Mouse (Mus musculus): ENCODE results near the gene St6galnac1. TPM values are rescaled to one million over a fixed set of nuclear protein-coding genes. Genes with fewer than 3 reads are reported as not detected.
"Not testable (repeated sequence)": the region's sequence is repeated elsewhere in the genome, so short reads cannot be mapped to it uniquely, and the experiment has no call there.

Gene St6galnac1
- polyA plus RNA-seq, 1 experiment from 2014 or later = not detected

DNA sequence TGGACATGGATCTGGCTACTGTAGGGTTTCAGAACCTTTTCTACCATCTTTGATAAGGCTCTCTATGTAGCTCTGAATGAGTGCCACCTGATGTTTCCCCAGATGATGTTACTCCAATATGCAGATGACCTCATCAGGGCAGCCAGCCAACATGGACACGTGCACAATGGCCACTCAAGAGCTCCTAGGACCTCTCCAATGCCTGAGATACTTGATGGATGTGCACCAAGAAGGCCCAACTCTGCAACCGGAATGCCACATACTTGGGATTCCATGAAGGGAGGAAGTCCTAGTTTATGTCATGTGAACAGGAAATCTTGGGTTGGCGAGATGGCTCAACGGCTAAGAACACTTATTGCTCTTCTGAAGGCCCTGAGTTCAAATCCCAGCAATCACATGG, 20.1 kb downstream of the St6galnac1 start:
- Histone ChIP-seq H3K4me1 (replicated peaks; ENCODE audit: insufficient read depth, low read length) (no peaks in the 10 kb centered on the region), H3K9me3 (replicated peaks; ENCODE audit: low read length) (no peaks in the 10 kb centered on the region), H3K36me3 (ENCODE audit: insufficient read depth, low read length) (no peaks in the 10 kb centered on the region), H3K27me3 (ENCODE audit: insufficient read depth, low read length) (no peaks in the 10 kb centered on the region), H3K4me2 (ENCODE audit: low read length) (no peak overlapping the region), H3K27ac (no peak overlapping the region), H3K4me3 (replicated peaks; ENCODE audit: low read depth, low read length) (no peak overlapping the region), H3K9ac (ENCODE audit: low read depth, low read length) (no peak overlapping the region)
- TF ChIP-seq CTCF (IDR thresholded peaks at IDR 0.05; ENCODE audit: low read depth) = no peak
- ATAC-seq (replicated peaks; ENCODE audit: low FRiP score, low read depth) = no peak
- WGBS = 80% methylated on average over 4 of the region's 4 CpGs
- no peak for DNase-seq (ENCODE audit: low spot score)

DNA sequence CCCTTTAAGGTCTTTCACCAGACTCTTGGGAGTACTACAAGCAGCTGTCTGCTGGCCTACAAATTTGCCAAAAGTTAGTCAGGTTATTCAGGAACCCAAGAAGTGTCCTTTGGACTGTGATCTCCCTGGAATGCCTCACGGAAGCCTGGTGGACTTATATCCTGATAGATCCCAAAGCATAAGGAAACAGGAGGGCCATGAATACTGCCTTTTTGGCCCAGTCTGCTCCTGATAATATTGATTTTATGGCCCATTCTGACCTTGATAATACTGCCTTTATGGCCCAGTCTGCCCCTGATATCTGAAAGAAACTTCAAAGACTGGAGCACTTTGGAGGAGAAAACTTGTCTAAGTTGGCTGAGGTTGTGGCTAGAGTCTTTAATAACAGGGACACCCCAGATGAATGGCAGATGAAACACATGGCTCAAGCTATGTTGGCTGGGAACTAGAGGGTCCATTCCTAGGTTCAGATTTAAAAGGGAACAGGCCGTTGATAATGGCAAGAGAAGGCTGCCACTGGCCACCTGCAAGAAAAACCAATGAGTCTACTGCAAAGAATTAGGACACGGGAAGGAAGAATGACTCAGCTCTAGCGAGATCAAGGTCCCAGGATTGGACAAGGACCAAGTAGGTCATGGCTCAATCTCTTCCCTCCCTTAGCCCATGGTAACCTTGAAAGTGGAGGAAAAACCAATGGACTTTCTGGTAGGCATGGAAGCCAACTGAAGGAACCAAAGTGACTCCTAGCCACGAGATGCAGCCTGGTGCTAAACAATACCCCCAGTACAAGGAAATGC, 21.4 kb downstream of the St6galnac1 start:
- Histone ChIP-seq H3K4me2 (ENCODE audit: low read length) (no peak overlapping the region), H3K27me3 (ENCODE audit: insufficient read depth, low read length) (no peaks in the 10 kb centered on the region), H3K36me3 (ENCODE audit: insufficient read depth, low read length) (no peaks in the 10 kb centered on the region), H3K9me3 (replicated peaks; ENCODE audit: low read length) (no peaks in the 10 kb centered on the region), H3K4me1 (replicated peaks; ENCODE audit: insufficient read depth, low read length) (no peaks in the 10 kb centered on the region), H3K9ac (ENCODE audit: low read depth, low read length) (no peak overlapping the region), H3K27ac (no peak overlapping the region), H3K4me3 (replicated peaks; ENCODE audit: low read depth, low read length) (no peak overlapping the region)
- no peak for ATAC-seq (replicated peaks; ENCODE audit: low FRiP score, low read depth)
- no peak for DNase-seq (ENCODE audit: low spot score)
- TF ChIP-seq CTCF (IDR thresholded peaks at IDR 0.05; ENCODE audit: low read depth) = no peak
- 90% methylated on average over 5 of the region's 5 CpGs for WGBS

DNA sequence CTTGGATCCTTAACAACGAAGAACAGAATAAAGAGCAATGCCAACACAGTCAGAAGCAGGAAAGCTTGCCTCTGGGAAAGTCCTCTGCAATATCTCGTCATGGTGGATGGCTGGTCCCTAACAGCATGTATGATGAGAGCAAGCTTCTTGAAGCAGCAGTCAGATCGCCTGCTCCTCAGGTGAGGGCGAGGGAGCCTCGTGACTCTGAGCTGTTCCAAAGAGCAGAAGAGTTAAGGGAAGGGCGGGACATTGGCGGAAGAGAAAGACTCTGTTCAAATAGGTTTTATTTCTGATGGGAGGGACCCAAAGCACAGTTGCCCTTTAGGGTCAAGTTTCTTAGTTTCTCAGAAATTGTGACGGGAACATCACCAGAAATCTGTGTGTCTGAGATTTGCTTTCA, 25.6 kb downstream of the St6galnac1 start:
- 73% methylated on average over 8 of the region's 8 CpGs for WGBS
- Histone ChIP-seq H3K36me3 (ENCODE audit: insufficient read depth, low read length) (no peaks in the 10 kb centered on the region), H3K4me1 (replicated peaks; ENCODE audit: insufficient read depth, low read length) (no peaks in the 10 kb centered on the region), H3K27me3 (ENCODE audit: insufficient read depth, low read length) (no peaks in the 10 kb centered on the region), H3K4me3 (replicated peaks; ENCODE audit: low read depth, low read length) (no peak overlapping the region), H3K9me3 (replicated peaks; ENCODE audit: low read length) (no peaks in the 10 kb centered on the region), H3K4me2 (ENCODE audit: low read length) (no peak overlapping the region), H3K9ac (ENCODE audit: low read depth, low read length) (no peak overlapping the region), H3K27ac (no peak overlapping the region)
- TF ChIP-seq CTCF (IDR thresholded peaks at IDR 0.05; ENCODE audit: low read depth) = no peak
- DNase-seq (ENCODE audit: low spot score) (no peak), ATAC-seq (replicated peaks; ENCODE audit: low FRiP score, low read depth) (no peak)

DNA sequence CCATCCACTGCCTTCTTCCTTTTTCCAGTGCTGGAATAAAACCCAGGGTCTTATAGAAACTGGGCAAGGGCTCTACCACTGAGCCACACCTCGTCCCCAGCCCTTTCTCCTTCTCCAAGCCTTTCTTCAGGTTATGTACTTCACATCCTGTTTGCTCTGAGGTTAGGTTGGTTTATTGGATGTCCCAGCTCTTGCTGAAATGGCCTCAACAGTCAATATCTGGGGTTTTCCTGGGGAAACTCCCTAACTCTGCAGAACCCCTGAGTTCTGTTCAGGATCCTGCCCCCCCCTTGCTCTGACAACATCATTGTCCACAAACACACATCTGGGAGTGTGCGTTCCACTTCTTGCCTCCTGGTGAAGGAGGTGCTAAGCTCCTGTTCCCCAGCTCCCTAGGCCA, 26.6 kb downstream of the St6galnac1 start:
- not testable (repeated sequence) for DNase-seq (ENCODE audit: low spot score); H3K9me3 ChIP-seq (replicated peaks; ENCODE audit: low read length); H3K27me3 ChIP-seq (ENCODE audit: insufficient read depth, low read length); H3K4me1 ChIP-seq (replicated peaks; ENCODE audit: insufficient read depth, low read length); ATAC-seq (replicated peaks; ENCODE audit: low FRiP score, low read depth); H3K36me3 ChIP-seq (ENCODE audit: insufficient read depth, low read length); H3K9ac ChIP-seq (ENCODE audit: low read depth, low read length); H3K27ac ChIP-seq; H3K4me2 ChIP-seq (ENCODE audit: low read length); H3K4me3 ChIP-seq (replicated peaks; ENCODE audit: low read depth, low read length)
- WGBS = 70% methylated on average over 2 of the region's 2 CpGs

DNA sequence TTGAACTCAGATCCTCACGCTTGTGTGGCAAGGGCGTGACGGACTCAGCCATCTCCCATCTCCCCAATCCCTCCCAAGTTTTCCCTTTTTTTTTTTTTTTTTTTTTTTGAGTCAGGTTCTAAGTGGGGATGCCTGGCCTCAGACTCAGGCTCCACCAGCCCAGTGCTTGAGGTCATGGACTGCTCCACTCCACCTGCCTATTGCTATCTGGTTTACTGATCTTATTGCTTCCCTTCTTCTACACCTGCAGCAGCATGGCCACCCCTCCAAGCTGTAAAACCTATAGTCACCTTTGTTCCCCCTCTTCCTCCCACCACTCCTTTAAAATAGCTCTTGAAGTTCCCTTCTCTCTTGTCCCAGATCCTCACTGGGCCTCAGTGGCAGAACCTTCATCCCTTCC, 28.5 kb downstream of the St6galnac1 start:
- H3K27ac ChIP-seq; H3K4me2 ChIP-seq (ENCODE audit: low read length); ATAC-seq (replicated peaks; ENCODE audit: low FRiP score, low read depth); DNase-seq (ENCODE audit: low spot score); H3K4me1 ChIP-seq (replicated peaks; ENCODE audit: insufficient read depth, low read length); H3K4me3 ChIP-seq (replicated peaks; ENCODE audit: low read depth, low read length); H3K9ac ChIP-seq (ENCODE audit: low read depth, low read length); H3K27me3 ChIP-seq (ENCODE audit: insufficient read depth, low read length); H3K9me3 ChIP-seq (replicated peaks; ENCODE audit: low read length); H3K36me3 ChIP-seq (ENCODE audit: insufficient read depth, low read length): not testable (repeated sequence)
- WGBS = 87% methylated on average over 3 of the region's 3 CpGs

DNA sequence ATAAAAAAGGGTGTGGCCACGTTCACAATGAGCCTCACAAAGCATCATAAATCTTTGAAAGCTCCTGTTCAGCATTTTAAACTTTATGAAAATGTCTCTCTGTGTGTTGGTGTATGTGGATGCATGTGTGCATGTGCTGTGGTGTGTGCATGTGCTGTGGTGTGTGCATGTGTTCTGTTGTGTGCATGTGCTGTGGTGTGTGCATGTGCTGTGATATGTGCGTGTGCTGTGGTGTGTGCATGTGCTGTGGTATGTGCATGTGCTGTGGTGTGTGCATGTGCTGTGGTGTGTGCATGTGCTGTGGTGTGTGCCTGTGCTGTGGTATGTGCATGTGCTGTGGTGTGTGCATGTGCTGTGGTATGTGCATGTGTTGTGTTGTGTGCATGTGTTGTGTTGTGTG, 29.9 kb downstream of the St6galnac1 start:
- 65% methylated on average over 2 of the region's 2 CpGs for WGBS
- not testable (repeated sequence) for H3K36me3 ChIP-seq (ENCODE audit: insufficient read depth, low read length); ATAC-seq (replicated peaks; ENCODE audit: low FRiP score, low read depth)

DNA sequence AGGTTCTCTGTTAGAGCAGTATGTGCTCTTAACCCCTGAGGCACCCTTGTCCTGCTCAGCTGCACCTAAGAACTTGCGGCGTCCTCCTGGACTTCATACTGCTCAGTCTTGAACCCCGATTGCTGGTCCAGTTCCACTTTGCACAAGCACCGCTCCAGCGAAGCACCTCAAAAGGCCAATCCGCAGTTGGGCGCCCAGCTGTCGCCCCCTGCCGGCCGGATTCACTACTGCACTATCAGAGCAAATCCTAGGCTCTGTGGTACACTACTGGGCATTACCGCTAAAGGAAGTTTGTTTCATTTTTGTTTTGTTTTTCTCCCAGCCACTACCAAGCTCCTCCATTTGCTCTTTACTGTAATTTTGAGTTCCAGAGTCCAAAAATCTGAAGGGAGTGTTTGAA, 36.9 kb downstream of the St6galnac1 start:
- ATAC-seq (replicated peaks; ENCODE audit: low FRiP score, low read depth) (no peak), DNase-seq (ENCODE audit: low spot score) (no peak)
- Histone ChIP-seq H3K9me3 (replicated peaks; ENCODE audit: low read length) (no peaks in the 10 kb centered on the region), H3K4me1 (replicated peaks; ENCODE audit: insufficient read depth, low read length) (no peaks in the 10 kb centered on the region), H3K27me3 (ENCODE audit: insufficient read depth, low read length) (no peaks in the 10 kb centered on the region), H3K27ac (no peak overlapping the region), H3K9ac (ENCODE audit: low read depth, low read length) (no peak overlapping the region), H3K4me3 (replicated peaks; ENCODE audit: low read depth, low read length) (no peak overlapping the region), H3K36me3 (ENCODE audit: insufficient read depth, low read length) (no peaks in the 10 kb centered on the region), H3K4me2 (ENCODE audit: low read length) (no peak overlapping the region)
- WGBS = 51% methylated on average over 11 of the region's 11 CpGs
- TF ChIP-seq CTCF (IDR thresholded peaks at IDR 0.05; ENCODE audit: low read depth) = peak; percentile 64

More for the DNA sequence above, 29.9 kb downstream of the St6galnac1 start:
- H3K4me1 ChIP-seq (replicated peaks; ENCODE audit: insufficient read depth, low read length); H3K9ac ChIP-seq (ENCODE audit: low read depth, low read length); H3K4me3 ChIP-seq (replicated peaks; ENCODE audit: low read depth, low read length); H3K4me2 ChIP-seq (ENCODE audit: low read length); H3K27me3 ChIP-seq (ENCODE audit: insufficient read depth, low read length); H3K9me3 ChIP-seq (replicated peaks; ENCODE audit: low read length); H3K27ac ChIP-seq; DNase-seq (ENCODE audit: low spot score): not testable (repeated sequence)

All from kidney, postnatal 0 days (tissue).